Mouse (Mus musculus) E14TG2a.4 (cell line): ENCODE data around the gene Dhx40.

ENCODE experiments used
- H3K27me3 ChIP-seq: 2 replicates; pipeline ENCODE4 v1.6.1; 2014; ENCODE audit warnings: low read length, control low read depth; ENCODE audit not compliant: insufficient read depth
- H3K36me3 ChIP-seq: 2 replicates; pipeline ENCODE4 v1.6.1; 2014; ENCODE audit warnings: low read length, control low read depth; ENCODE audit not compliant: insufficient read depth
- H3K4me1 ChIP-seq: replicated peaks from 2 replicates; pipeline ENCODE4 v1.6.1; 2014; ENCODE audit warnings: low read depth, low read length, control low read depth
- H3K4me3 ChIP-seq: replicated peaks from 2 replicates; pipeline ENCODE4 v1.5.1; 2014; ENCODE audit warnings: mild to moderate bottlenecking, low read length
- H3K9me3 ChIP-seq: 2 replicates; pipeline ENCODE4 v1.6.1; 2014; ENCODE audit warnings: low read length, control low read depth
- CTCF ChIP-seq: conservative IDR thresholded peaks from 2 replicates; pipeline ENCODE4 v1.5.1; 2014; ENCODE audit warnings: low read length
- NANOG ChIP-seq: IDR thresholded peaks from 2 replicates; pipeline ENCODE4 v1.6.1; 2014; ENCODE audit warnings: borderline replicate concordance, low read length, mixed read lengths
- POU5F1 ChIP-seq: IDR thresholded peaks from 2 replicates; pipeline ENCODE4 v1.6.1; 2014; ENCODE audit warnings: low read length, borderline replicate concordance

Dhx40 gene

DNA sequence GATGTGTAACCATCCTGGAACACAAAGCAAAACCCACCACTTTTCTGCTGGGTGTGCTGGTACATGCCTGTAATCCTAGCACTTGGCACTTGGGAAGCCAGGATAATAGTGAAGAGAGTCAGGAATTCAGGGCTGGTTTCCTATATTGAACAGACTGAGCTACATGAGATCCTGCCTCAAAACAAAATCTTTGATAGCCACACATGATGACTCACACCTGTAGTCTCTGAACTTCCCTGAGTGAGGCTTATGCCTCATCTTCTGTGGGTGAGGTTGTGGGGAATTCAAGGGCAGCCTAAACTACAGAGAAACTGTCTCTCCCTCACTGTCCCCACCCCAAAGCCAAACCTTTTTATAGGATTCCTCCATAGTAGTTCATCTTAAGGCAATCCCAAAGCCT, 47.2 kb downstream of the Dhx40 start:
- Histone ChIP-seq H3K9me3 (no peaks in the 10 kb centered on the region), H3K36me3 (no peaks in the 10 kb centered on the region; the same call in 1 of the 2 replicates), H3K27me3 (no peaks in the 10 kb centered on the region), H3K4me3 (no peak overlapping the region), H3K4me1 (peaks cover 23% of the 10 kb centered on the region)
- TF ChIP-seq NANOG: no peak
- no peak for TF ChIP-seq CTCF
- no peak for TF ChIP-seq POU5F1

DNA sequence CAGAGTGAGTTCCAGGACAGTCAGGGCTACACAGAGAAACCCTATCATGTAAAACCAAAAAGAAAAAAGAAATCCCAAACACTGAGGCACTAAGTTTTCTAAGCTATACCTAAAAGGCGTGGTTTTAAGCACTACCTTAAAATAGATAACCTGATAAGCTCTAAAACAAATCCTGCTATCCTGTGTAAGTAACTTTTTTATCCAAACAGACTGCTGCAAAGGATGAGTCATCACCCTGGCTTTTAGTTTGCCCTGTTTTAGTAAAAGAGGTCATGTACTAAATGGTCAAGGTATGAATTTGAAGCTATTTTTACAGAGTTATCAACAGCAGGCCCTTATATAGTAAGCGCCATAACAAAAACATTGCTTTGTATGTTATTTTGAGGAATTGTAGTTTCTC, 47.7 kb downstream of the Dhx40 start:
- no peak overlapping the region for H3K4me3 ChIP-seq
- peaks cover 5% of the 10 kb centered on the region; the same call in 1 of the 2 replicates for H3K36me3 ChIP-seq
- no peaks in the 10 kb centered on the region for H3K27me3 ChIP-seq
- H3K4me1 ChIP-seq: peaks cover 28% of the 10 kb centered on the region
- H3K9me3 ChIP-seq: no peaks in the 10 kb centered on the region
- TF ChIP-seq POU5F1 (no peak), NANOG (no peak), CTCF (no peak)

DNA sequence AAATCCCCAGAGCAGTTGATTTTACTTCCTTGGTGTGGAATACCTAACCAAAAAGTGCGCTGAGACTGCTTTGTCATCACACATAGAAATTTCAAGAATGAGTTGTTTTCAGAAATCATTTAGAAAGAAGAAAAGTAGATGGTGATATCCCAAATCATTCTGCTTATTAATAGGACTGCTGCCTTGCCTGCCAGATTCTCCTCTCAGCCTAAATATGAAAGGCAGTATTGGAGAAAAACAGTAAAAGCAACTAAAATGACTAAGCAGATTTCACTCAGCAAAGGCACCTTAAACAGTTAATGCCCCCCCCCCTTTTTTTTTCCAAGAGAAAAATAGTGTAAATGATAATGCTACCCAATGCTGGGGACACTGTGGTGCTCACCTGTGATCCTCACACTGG, 48.3 kb downstream of the Dhx40 start:
- TF ChIP-seq POU5F1 (no peak), NANOG (no peak), CTCF (no peak)
- Histone ChIP-seq H3K27me3 (no peaks in the 10 kb centered on the region), H3K4me1 (peaks cover 33% of the 10 kb centered on the region), H3K9me3 (no peaks in the 10 kb centered on the region), H3K4me3 (peak overlapping the region; percentile 100; the same call in 1 of the 2 replicates), H3K36me3 (peaks cover 10% of the 10 kb centered on the region; the same call in 1 of the 2 replicates)

DNA sequence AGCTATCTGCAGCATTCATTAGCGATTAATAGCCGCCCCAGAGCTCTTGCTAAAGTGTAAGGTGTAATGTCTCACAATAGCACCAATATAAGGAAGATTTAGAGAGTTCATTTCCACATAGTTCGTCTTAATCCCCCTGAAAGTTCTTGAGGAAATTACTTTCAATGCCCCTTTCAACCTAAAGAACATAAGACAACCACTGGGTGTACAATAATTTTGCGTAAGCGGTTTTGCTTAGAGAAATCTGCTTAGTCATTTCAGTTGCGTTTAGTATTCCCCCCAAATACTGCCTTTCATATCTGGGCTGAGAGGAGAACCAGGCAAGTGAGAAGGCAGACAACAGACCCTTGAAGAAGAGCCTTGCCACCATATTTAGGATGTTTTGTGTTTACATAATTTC, 49.0 kb downstream of the Dhx40 start:
- peak overlapping the region; percentile 100 for H3K4me3 ChIP-seq
- H3K9me3 ChIP-seq: no peaks in the 10 kb centered on the region
- H3K4me1 ChIP-seq: peaks cover 38% of the 10 kb centered on the region
- TF ChIP-seq CTCF (no peak), POU5F1 (no peak), NANOG (no peak)
- H3K27me3 ChIP-seq: no peaks in the 10 kb centered on the region
- peaks cover 15% of the 10 kb centered on the region for H3K36me3 ChIP-seq

DNA sequence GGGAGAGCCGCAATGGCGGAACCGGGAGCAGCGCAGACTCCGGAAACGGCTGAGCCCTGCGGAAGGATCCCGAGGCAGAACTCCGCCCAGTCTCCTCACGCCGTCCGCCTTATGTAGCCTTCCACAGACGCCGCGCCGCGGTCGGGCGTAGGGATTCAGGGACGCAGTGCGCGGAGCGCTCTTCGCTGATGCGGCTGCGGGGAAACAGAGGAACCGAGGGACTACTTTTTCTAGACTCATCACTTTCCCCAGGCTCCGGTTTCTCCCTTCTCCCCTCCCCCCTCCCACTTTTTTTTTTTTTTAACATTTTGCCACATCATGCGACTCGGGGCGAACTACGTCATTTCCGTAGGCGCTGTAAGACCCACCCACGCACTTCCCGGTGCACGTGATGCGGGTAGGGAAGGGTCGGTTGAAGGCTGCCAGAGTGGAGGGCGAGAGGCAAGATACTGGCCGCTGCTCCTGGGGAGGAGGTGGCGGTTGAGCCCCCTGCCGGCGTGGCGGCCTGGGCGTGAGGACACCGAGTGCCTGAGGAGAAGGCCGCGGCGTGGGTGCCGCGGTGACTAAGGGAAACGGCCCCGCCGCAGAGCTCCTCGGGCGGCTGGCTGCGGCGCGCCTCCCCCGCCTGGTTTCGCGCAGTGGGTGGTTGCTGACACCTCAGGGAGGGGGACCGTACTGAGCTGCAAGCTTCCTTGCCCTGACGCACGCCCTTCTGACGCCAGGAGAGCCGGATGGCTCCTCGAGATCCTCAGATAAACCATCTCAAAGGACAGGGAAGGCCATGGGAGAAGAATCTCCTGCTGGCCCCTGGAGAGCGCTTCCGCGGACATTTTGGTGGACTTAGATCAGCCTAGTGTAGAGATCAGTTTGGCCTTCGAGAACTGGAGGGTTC, 49.8 kb downstream of the Dhx40 start, which contains the start of gene Cltc:
Gene Cltc, minus strand, starts transcription at position 86 of the 892 bp plus-strand sequence.
- no peak for TF ChIP-seq CTCF
- peak; percentile 73; the same call in 1 of the 2 replicates for TF ChIP-seq POU5F1
- H3K27me3 ChIP-seq: no peaks in the 10 kb centered on the region
- H3K4me1 ChIP-seq: peaks cover 41% of the 10 kb centered on the region
- H3K36me3 ChIP-seq: peaks cover 20% of the 10 kb centered on the region
- peak within 1 kb of the TSS; percentile 100 for H3K4me3 ChIP-seq
- no peaks in the 10 kb centered on the region for H3K9me3 ChIP-seq

DNA sequence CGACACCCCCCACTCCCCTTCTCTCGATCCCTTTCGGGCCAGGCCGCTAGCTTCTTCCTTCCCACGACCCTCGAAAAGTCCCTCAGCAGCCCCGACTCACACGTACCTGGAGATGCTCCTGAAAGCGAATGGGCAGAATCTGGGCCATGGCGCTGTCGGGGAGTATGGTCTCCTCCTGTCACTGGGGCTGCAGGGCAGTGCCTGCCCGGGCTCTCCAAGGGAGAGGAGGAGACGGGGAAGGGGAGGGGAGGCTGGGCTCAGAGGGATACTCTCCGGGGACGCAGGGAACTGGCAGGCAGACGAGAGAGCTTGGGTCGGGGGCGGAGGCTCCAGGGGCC, 50.4 kb downstream of the Dhx40 start:
- Histone ChIP-seq H3K36me3 (peaks cover 26% of the 10 kb centered on the region), H3K4me3 (peak overlapping the region; percentile 100), H3K9me3 (no peaks in the 10 kb centered on the region), H3K4me1 (peaks cover 45% of the 10 kb centered on the region), H3K27me3 (no peaks in the 10 kb centered on the region)
- TF ChIP-seq CTCF (no peak), POU5F1 (no peak), NANOG (no peak)

DNA sequence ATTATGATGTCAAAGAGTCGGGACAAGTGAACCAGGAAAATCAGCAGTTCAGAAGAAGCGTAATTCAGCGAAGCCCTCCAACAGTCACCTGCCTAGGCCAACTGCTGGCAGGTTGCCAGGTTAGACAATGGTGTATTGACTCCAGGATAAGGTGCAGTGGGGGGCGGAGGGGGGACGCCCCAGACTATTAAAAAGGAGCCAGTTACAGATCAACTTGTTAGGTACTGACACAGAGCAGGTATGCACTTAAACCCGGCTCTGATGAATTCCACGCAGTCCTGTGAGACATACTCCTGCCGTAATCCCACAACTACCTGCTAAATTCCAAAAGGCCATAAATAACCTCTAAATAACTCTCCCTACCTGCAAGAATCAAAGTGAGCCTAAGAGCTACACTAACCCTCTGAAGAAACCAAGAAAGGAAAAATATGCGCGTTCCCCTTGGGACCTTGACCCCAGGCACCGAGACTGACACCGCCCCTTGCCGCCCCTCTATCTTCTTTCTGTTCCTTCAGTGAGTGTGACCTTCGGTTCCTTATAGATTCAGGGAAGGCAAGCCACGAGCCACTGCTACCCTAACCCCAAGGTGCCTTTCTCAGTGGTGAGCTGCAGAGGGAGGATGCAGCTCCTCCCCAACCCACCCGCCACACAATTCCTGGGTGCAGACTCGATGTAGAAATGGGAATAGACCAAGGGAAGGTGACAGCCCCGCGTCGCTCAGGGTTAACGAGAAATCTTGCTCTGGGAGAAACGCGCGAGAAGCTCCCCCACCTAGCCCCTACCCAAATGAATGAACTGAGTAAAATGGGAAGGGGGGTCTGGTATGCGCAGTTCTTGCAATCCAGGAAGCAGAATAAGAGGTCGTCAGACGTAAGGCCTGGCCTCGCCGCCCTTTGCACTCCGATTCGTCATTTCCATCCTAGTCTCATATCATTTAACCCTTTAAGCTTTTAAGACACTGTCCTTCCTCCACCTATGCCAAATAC, 51.1 kb downstream of the Dhx40 start:
- no peak for TF ChIP-seq POU5F1
- TF ChIP-seq CTCF: no peak
- no peak for TF ChIP-seq NANOG
- H3K36me3 ChIP-seq: peaks cover 27% of the 10 kb centered on the region
- H3K4me1 ChIP-seq: peaks cover 46% of the 10 kb centered on the region
- no peaks in the 10 kb centered on the region for H3K9me3 ChIP-seq
- peak overlapping the region; percentile 100 for H3K4me3 ChIP-seq
- H3K27me3 ChIP-seq: no peaks in the 10 kb centered on the region

DNA sequence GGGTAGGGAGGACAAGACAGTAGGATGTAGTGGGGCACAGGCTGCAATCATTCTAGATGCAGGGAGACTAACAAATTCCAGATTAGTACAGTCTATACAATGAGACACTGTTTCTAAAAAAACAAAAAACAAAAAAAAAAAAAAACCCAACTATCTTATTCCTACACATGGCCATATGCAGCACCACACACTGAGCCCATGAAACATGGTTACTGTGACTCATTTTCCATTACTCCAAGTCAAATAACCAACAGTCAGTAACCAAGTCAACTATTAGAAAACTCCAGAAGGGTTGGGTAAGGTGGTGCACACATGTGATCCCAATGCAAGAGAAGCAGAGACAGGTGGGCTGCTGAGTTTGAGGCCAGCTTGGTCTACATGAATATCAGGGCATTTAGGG, 55.1 kb downstream of the Dhx40 start:
- Histone ChIP-seq H3K9me3 (no peaks in the 10 kb centered on the region), H3K4me1 (peaks cover 46% of the 10 kb centered on the region), H3K27me3 (no peaks in the 10 kb centered on the region), H3K4me3 (no peak overlapping the region), H3K36me3 (peaks cover 27% of the 10 kb centered on the region)
- TF ChIP-seq NANOG (no peak), CTCF (no peak), POU5F1 (no peak)
